Mouse (Mus musculus): ENCODE data around the gene Insm2. TPM values are rescaled to one million over a fixed set of nuclear protein-coding genes. Genes with fewer than 3 reads are reported as not detected.

Gene Insm2
- total and polyA plus RNA-seq, 2 experiments from 2014 or later = 1.2 to 3.7 TPM

- Histone ChIP-seq H3K27me3 (ENCODE audit: insufficient read depth, low read length) (no peaks in the 10 kb centered on the region), H3K4me1 (ENCODE audit: insufficient read depth) (no peaks in the 10 kb centered on the region), H3K36me3 (ENCODE audit: insufficient read depth) (no peaks in the 10 kb centered on the region), H3K4me2 (ENCODE audit: low read depth) (no peak overlapping the region), H3K4me3 (ENCODE audit: low read depth, low read length) (no peak overlapping the region), H3K9me3 (ENCODE audit: low read length) (no peaks in the 10 kb centered on the region), H3K27ac (ENCODE audit: low read depth, low read length) (no peak overlapping the region), H3K9ac (no peak overlapping the region)
- no peak for TF ChIP-seq CTCF (IDR thresholded peaks at IDR 0.05; ENCODE audit: low read depth)
- ATAC-seq = no peak
- no peak for DNase-seq
- 91% methylated on average over 9 of the region's 9 CpGs for WGBS
Measured at GRCm38 (mm10) chr12:55564187-55564963, 34.9 kb upstream of the Insm2 start.

- no peak for DNase-seq
- 95% methylated on average over 19 of the region's 19 CpGs for WGBS
Measured at GRCm38 (mm10) chr12:55565206-55565605, 34.0 kb upstream of the Insm2 start, which contains the start of gene Aldoart2. TSS of gene Aldoart2 (plus strand) at chr12:55565239.

GRCm38 (mm10) chr12:55565867-55566266, 33.4 kb upstream of the Insm2 start:
- H3K27me3 ChIP-seq (ENCODE audit: insufficient read depth, low read length) = no peaks in the 10 kb centered on the region
- H3K27ac ChIP-seq (ENCODE audit: low read depth, low read length) = no peak overlapping the region
- H3K9me3 ChIP-seq (ENCODE audit: low read length) = no peaks in the 10 kb centered on the region
- DNase-seq (no peak), ATAC-seq (no peak)
- H3K4me3 ChIP-seq (ENCODE audit: low read depth, low read length) = no peak overlapping the region
- H3K4me2 ChIP-seq (ENCODE audit: low read depth) = no peak overlapping the region
- H3K9ac ChIP-seq = no peak overlapping the region
- no peaks in the 10 kb centered on the region for H3K36me3 ChIP-seq (ENCODE audit: insufficient read depth)
- H3K4me1 ChIP-seq (ENCODE audit: insufficient read depth) = no peaks in the 10 kb centered on the region
- 77% methylated on average over 9 of the region's 9 CpGs for WGBS
- TF ChIP-seq CTCF (IDR thresholded peaks at IDR 0.05; ENCODE audit: low read depth) = no peak

More at GRCm38 (mm10) chr12:55565206-55565605, 34.0 kb upstream of the Insm2 start, which contains the start of gene Aldoart2:
- Histone ChIP-seq H3K4me3 (ENCODE audit: low read depth, low read length) (no peak within 1 kb of the TSS), H3K9ac (no peak within 1 kb of the TSS), H3K4me1 (ENCODE audit: insufficient read depth) (no peaks in the 10 kb centered on the region), H3K27ac (ENCODE audit: low read depth, low read length) (no peak within 1 kb of the TSS), H3K4me2 (ENCODE audit: low read depth) (no peak within 1 kb of the TSS), H3K27me3 (ENCODE audit: insufficient read depth, low read length) (no peaks in the 10 kb centered on the region), H3K36me3 (ENCODE audit: insufficient read depth) (no peaks in the 10 kb centered on the region), H3K9me3 (ENCODE audit: low read length) (no peaks in the 10 kb centered on the region)
- ATAC-seq = no peak
- TF ChIP-seq CTCF (IDR thresholded peaks at IDR 0.05; ENCODE audit: low read depth) = no peak

GRCm38 (mm10) chr12:55566837-55567236, 32.4 kb upstream of the Insm2 start:
- Histone ChIP-seq H3K27ac (ENCODE audit: low read depth, low read length) (no peak overlapping the region), H3K4me1 (ENCODE audit: insufficient read depth) (no peaks in the 10 kb centered on the region), H3K36me3 (ENCODE audit: insufficient read depth) (no peaks in the 10 kb centered on the region), H3K4me3 (ENCODE audit: low read depth, low read length) (no peak overlapping the region), H3K9ac (no peak overlapping the region), H3K27me3 (ENCODE audit: insufficient read depth, low read length) (no peaks in the 10 kb centered on the region), H3K4me2 (ENCODE audit: low read depth) (no peak overlapping the region), H3K9me3 (ENCODE audit: low read length) (no peaks in the 10 kb centered on the region)
- WGBS = 53% methylated on average over 5 of the region's 5 CpGs
- no peak for TF ChIP-seq CTCF (IDR thresholded peaks at IDR 0.05; ENCODE audit: low read depth)
- DNase-seq = no peak
- peak; percentile 14; the same call in 1 of the 2 replicates for ATAC-seq

GRCm38 (mm10) chr12:55568466-55568865, 30.8 kb upstream of the Insm2 start:
- Histone ChIP-seq H3K4me2 (ENCODE audit: low read depth) (no peak overlapping the region), H3K27me3 (ENCODE audit: insufficient read depth, low read length) (no peaks in the 10 kb centered on the region), H3K27ac (ENCODE audit: low read depth, low read length) (no peak overlapping the region), H3K9ac (no peak overlapping the region), H3K4me3 (ENCODE audit: low read depth, low read length) (no peak overlapping the region), H3K36me3 (ENCODE audit: insufficient read depth) (no peaks in the 10 kb centered on the region), H3K9me3 (ENCODE audit: low read length) (no peaks in the 10 kb centered on the region), H3K4me1 (ENCODE audit: insufficient read depth) (no peaks in the 10 kb centered on the region)
- WGBS = 86% methylated on average over 3 of the region's 3 CpGs
- TF ChIP-seq CTCF (IDR thresholded peaks at IDR 0.05; ENCODE audit: low read depth) = no peak
- ATAC-seq = no peak
- no peak for DNase-seq

- TF ChIP-seq CTCF (IDR thresholded peaks at IDR 0.05; ENCODE audit: low read depth) = no peak
- no peak overlapping the region for H3K9ac ChIP-seq
- H3K4me1 ChIP-seq (ENCODE audit: insufficient read depth) = no peaks in the 10 kb centered on the region
- H3K27me3 ChIP-seq (ENCODE audit: insufficient read depth, low read length) = no peaks in the 10 kb centered on the region
- H3K9me3 ChIP-seq (ENCODE audit: low read length) = no peaks in the 10 kb centered on the region
- DNase-seq (no peak), ATAC-seq (no peak)
- no peak overlapping the region for H3K4me2 ChIP-seq (ENCODE audit: low read depth)
- H3K36me3 ChIP-seq (ENCODE audit: insufficient read depth) = no peaks in the 10 kb centered on the region
- H3K27ac ChIP-seq (ENCODE audit: low read depth, low read length) = no peak overlapping the region
- 81% methylated on average over 6 of the region's 6 CpGs for WGBS
- no peak overlapping the region for H3K4me3 ChIP-seq (ENCODE audit: low read depth, low read length)
Measured at GRCm38 (mm10) chr12:55569676-55570075, 29.6 kb upstream of the Insm2 start.

GRCm38 (mm10) chr12:55570646-55571045, 28.6 kb upstream of the Insm2 start:
- H3K9ac ChIP-seq = no peak overlapping the region
- WGBS = 88% methylated on average over 9 of the region's 9 CpGs

More at GRCm38 (mm10) chr12:55570646-55571045, 28.6 kb upstream of the Insm2 start:
- DNase-seq (no peak), ATAC-seq (no peak)
- H3K4me2 ChIP-seq (ENCODE audit: low read depth) = no peak overlapping the region
- H3K4me1 ChIP-seq (ENCODE audit: insufficient read depth) = no peaks in the 10 kb centered on the region
- TF ChIP-seq CTCF (IDR thresholded peaks at IDR 0.05; ENCODE audit: low read depth) = no peak
- no peak overlapping the region for H3K4me3 ChIP-seq (ENCODE audit: low read depth, low read length)
- H3K36me3 ChIP-seq (ENCODE audit: insufficient read depth) = no peaks in the 10 kb centered on the region
- H3K27me3 ChIP-seq (ENCODE audit: insufficient read depth, low read length) = no peaks in the 10 kb centered on the region
- H3K27ac ChIP-seq (ENCODE audit: low read depth, low read length) = no peak overlapping the region
- H3K9me3 ChIP-seq (ENCODE audit: low read length) = no peaks in the 10 kb centered on the region

Measured in forebrain, postnatal 0 days (tissue).